Mouse (Mus musculus): ENCODE measurements at regions not wholly inside any gene's neighbourhood (a gene's known extent, or its start where the extent isn't known, plus 50 kb on each side); places are given as distances from the start of the nearest gene placed in this dataset.

- TF ChIP-seq CTCF (IDR thresholded peaks at IDR 0.05; ENCODE audit: low read depth), result no peak
- TF ChIP-seq EP300 (IDR thresholded peaks at IDR 0.05; ENCODE audit: low read depth), result no peak
Observed at GRCm38 (mm10) chr9:120873293-120873692, 55.7 kb upstream of the Ctnnb1 start.

All from liver, postnatal 0 days (tissue).